Mouse (Mus musculus) MEL (cell line): ENCODE results near the gene Tnfaip2.

Experiments used
- CHD2 ChIP-seq: IDR thresholded peaks from 2 replicates; pipeline ENCODE4 v1.6.1; 2011; ENCODE audit warnings: low read length, improper control_type of control experiment
- CTCF ChIP-seq, 3 experiments: IDR thresholded peaks in 2 of 3; conservative IDR thresholded peaks in 1 of 3; 2 replicates each; pipeline ENCODE4 v1.5.1; 2011 to 2012; ENCODE audit warnings: low read length in 3 of 3, low read depth in 2 of 3, mild to moderate bottlenecking in 2 of 3, improper control_type of control experiment in 1 of 3, inconsistent platforms in 1 of 3, mixed read lengths in 1 of 3, moderate library complexity in 1 of 3; ENCODE audit not compliant: control insufficient read depth in 1 of 3, insufficient read depth in 1 of 3, poor library complexity in 1 of 3, severe bottlenecking in 1 of 3
- EP300 ChIP-seq, 2 experiments: IDR thresholded peaks; 2 replicates each; pipeline ENCODE4 v1.6.1; 2011; ENCODE audit warnings: improper control_type of control experiment in 2 of 2, low read length in 2 of 2, low read depth in 1 of 2, mild to moderate bottlenecking in 1 of 2
- GATA1 ChIP-seq: IDR thresholded peaks from 2 replicates; pipeline ENCODE4 v1.6.1; 2011; ENCODE audit warnings: low read depth, low read length, improper control_type of control experiment
- MAZ ChIP-seq: IDR thresholded peaks from 2 replicates; pipeline ENCODE4 v1.6.1; 2012; ENCODE audit warnings: low read depth, mild to moderate bottlenecking, inconsistent platforms, low read length, improper control_type of control experiment
- MYC ChIP-seq: IDR thresholded peaks from 2 replicates; pipeline ENCODE4 v1.6.1; 2011; ENCODE audit warnings: low read depth, mild to moderate bottlenecking, low read length, improper control_type of control experiment, moderate library complexity
- POLR2A ChIP-seq, 2 experiments: IDR thresholded peaks; 2 replicates each; pipeline ENCODE4 v1.6.1; 2011 to 2012; ENCODE audit warnings: low read length in 2 of 2, mild to moderate bottlenecking in 2 of 2, control low read depth in 1 of 2, improper control_type of control experiment in 1 of 2, low read depth in 1 of 2, moderate library complexity in 1 of 2; ENCODE audit not compliant: control insufficient read depth in 1 of 2, insufficient read depth in 1 of 2, poor library complexity in 1 of 2
- RCOR1 ChIP-seq: IDR thresholded peaks from 2 replicates; pipeline ENCODE4 v1.6.1; 2012; ENCODE audit warnings: low read depth, mild to moderate bottlenecking, inconsistent platforms, low read length, improper control_type of control experiment
- SMC3 ChIP-seq: IDR thresholded peaks from 2 replicates; pipeline ENCODE4 v1.6.1; 2011; ENCODE audit warnings: low read depth, low read length, improper control_type of control experiment
- TCF12 ChIP-seq: IDR thresholded peaks from 2 replicates; pipeline ENCODE4 v1.6.1; 2014; ENCODE audit warnings: low read depth, mild to moderate bottlenecking, inconsistent platforms, low read length, improper control_type of control experiment, moderate library complexity

DNA sequence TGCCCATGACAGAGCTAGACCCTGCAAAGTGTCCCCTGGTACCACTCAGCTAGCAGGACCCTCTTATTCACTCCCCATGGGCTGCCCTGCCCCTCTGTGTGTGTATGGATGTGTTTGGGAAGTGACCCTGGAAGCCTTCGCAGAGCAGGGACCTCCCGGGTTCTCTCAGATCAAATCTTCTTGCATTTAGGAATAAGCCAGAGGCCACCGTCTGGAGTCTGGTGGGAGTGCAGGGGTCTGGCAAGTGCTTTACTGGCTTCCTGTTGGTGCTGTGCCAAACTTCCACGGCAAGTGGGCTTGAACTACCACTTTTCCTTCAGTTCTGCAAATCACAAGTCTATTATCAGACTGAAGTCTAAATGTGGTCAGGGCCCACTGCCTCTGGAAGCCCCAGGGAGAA lies 11.8 kb downstream of the Tnfaip2 start:
- no peak for TF ChIP-seq CTCF (IDR thresholded peaks at IDR 0.05 in 2 of 3, conservative IDR thresholded peaks at IDR 0.05 in 1 of 3; ENCODE audit: control insufficient read depth in 1 of 3, insufficient read depth in 1 of 3, low read depth in 2 of 3, low read length in 3 of 3, poor library complexity in 1 of 3, severe bottlenecking in 1 of 3)
- no peak for TF ChIP-seq RCOR1
- TF ChIP-seq CHD2 = no peak
- TF ChIP-seq EP300 (IDR thresholded peaks at IDR 0.05; ENCODE audit: low read depth in 1 of 2, low read length in 2 of 2) = no peak
- TF ChIP-seq POLR2A (IDR thresholded peaks at IDR 0.05; ENCODE audit: control insufficient read depth in 1 of 2, insufficient read depth in 1 of 2, low read depth in 1 of 2, low read length in 2 of 2, poor library complexity in 1 of 2) = no peak
- TF ChIP-seq GATA1 = no peak
- no peak for TF ChIP-seq MAZ
- no peak for TF ChIP-seq TCF12
- TF ChIP-seq MYC = no peak
- TF ChIP-seq SMC3 = no peak
